Mouse (Mus musculus) cortical plate, adult 2 months (tissue): ENCODE measurements at regions not wholly inside any gene's neighbourhood (a gene's known extent, or its start where the extent isn't known, plus 50 kb on each side); places are given as distances from the start of the nearest gene placed in this dataset.

Experiments
- CTCF ChIP-seq: fragments of 200-500 bp; IDR thresholded peaks from 2 replicates; pipeline ENCODE4 v1.5.1; 2011; ENCODE audit warnings: mild to moderate bottlenecking, control low read depth, low read length; ENCODE audit not compliant: insufficient read depth; ENCODE audit errors: extremely low read depth
- POLR2A ChIP-seq: fragments of 200-500 bp; IDR thresholded peaks from 2 replicates; pipeline ENCODE4 v1.6.1; 2011; ENCODE audit warnings: mild to moderate bottlenecking, low read length, control low read depth; ENCODE audit not compliant: insufficient read depth; ENCODE audit errors: extremely low read depth

DNA sequence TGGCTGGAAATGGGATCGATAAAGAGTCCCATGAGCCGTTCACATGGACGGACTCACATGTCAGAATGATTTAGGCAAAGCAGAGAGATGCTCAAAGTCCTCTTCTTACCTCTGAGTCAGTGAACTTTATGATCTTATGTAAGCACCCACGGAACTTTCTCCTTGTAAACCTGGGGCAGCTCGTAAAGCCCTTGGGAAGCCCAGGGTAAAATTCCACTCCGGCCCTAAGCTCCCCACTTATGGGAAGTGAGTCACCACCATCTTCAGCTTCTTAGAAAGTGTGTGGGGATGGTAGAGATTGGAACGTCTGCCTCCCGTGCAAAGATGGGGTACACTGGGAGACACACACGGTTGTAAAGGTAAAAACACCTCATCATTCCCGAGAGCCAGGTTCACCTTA is 62.8 kb upstream of the Hif1a start:
- TF ChIP-seq POLR2A: no peak
- TF ChIP-seq CTCF: no peak
